Mouse (Mus musculus): ENCODE measurements around the gene Arap2.

GRCm38 (mm10) chr5:62663206-62663605, 102.8 kb downstream of the Arap2 start:
- TF ChIP-seq CTCF (IDR thresholded peaks at IDR 0.05; ENCODE audit: borderline replicate concordance, extremely low read depth, insufficient read depth, insufficient read length): no peak
- TF ChIP-seq POLR2A (IDR thresholded peaks at IDR 0.05; ENCODE audit: borderline replicate concordance, extremely low read depth, insufficient read depth, insufficient read length, poor library complexity, severe bottlenecking): no peak
